In genomic region chr10:99246797-99247508, GRCm38 (mm10) we compare ENCODE assay signal across 16 mouse cellular contexts. TPM values are rescaled to one million over a fixed set of nuclear protein-coding genes. Genes with fewer than 3 reads are reported as not detected.
DNase-seq lines count a peak whose midpoint lies in the region; ATAC-seq and TF ChIP-seq lines count a peak whose summit lies in the region.
"Had no signal": no experiment of that assay in that cellular context is flagged by ENCODE, and none has a peak within 500 bp of the region (broad histone marks: within the 10 kb centered on the region; RNA-seq: fewer than 3 reads in every experiment).

No protein-coding gene starts in this region.

- no peaks in the 10 kb centered on the region for H3K36me3 ChIP-seq in hindbrain, embryonic 10.5 days
- H3K36me3 ChIP-seq in hindbrain, embryonic 11.5 days (ENCODE audit: control insufficient read depth, insufficient read depth, low read length), result no peaks in the 10 kb centered on the region
- H3K36me3 ChIP-seq in CH12.LX (replicated peaks in 1 of 2; ENCODE audit: control insufficient read depth in 1 of 2, insufficient read depth in 1 of 2, low read length in 1 of 2), result no peaks in the 10 kb centered on the region
- H3K36me3 ChIP-seq: heart, embryonic 15.5 days had no signal

- no peak for DNase-seq in hindbrain, embryonic 10.5 days (ENCODE audit: low spot score)
- DNase-seq in hindbrain, embryonic 11.5 days (ENCODE audit: low spot score), result no peak
- no peak for DNase-seq in CH12.LX (ENCODE audit: extremely low read depth)
- DNase-seq in lung, postnatal 25 days (ENCODE audit: low spot score), result no peak
- no peak for DNase-seq in urinary bladder, postnatal 25 days (ENCODE audit: low spot score)
- DNase-seq: adrenal gland, postnatal 10 days; B cell, adult 2 months; cerebellum, adult 8-10 months; embryo, embryonic 11 days; kidney, postnatal 10 days; liver, postnatal 0 days; lung, postnatal 4 days had no signal

- H3K79me2 ChIP-seq in CH12.LX (replicated peaks; ENCODE audit: control insufficient read depth, extremely low read depth, insufficient read depth, poor library complexity, severe bottlenecking), result no peaks in the 10 kb centered on the region

- dilution Hi-C loops in CH12.LX (cut with MboI; ENCODE audit: extremely low pct_ligation_motif_present, extremely low pct_unique_long_range_greater_than_20kb, low sequenced_read_pairs), result no loop called here

- TF ChIP-seq RAD21 in CH12.LX (IDR thresholded peaks at IDR 0.05; ENCODE audit: low read depth, low read length), result no peak

- TF ChIP-seq POLR2A in CH12.LX (IDR thresholded peaks at IDR 0.05; ENCODE audit: low read depth, low read length), result no peak

- 0 out of 2 replicates have a peak overlapping the region, but pooled peaks have one; percentile 12 for H3K27ac ChIP-seq in hindbrain, embryonic 10.5 days
- H3K27ac ChIP-seq in hindbrain, embryonic 11.5 days (ENCODE audit: low read depth, low read length), result no peak overlapping the region
- H3K27ac ChIP-seq in CH12.LX (ENCODE audit: insufficient read depth, low read depth), result no peak overlapping the region
- H3K27ac ChIP-seq: heart, embryonic 15.5 days had no signal

- H3K4me3 ChIP-seq in hindbrain, embryonic 10.5 days, result no peak overlapping the region
- no peak overlapping the region for H3K4me3 ChIP-seq in hindbrain, embryonic 11.5 days (ENCODE audit: low read depth, low read length)
- no peak overlapping the region for H3K4me3 ChIP-seq in CH12.LX (replicated peaks in 1 of 3; ENCODE audit: low read depth in 2 of 3, low read length in 2 of 3, poor library complexity in 1 of 3)
- H3K4me3 ChIP-seq: heart, embryonic 15.5 days had no signal

- H3K4me2 ChIP-seq in hindbrain, embryonic 11.5 days (replicated peaks; ENCODE audit: low read depth, low read length), result no peak overlapping the region
- H3K4me2 ChIP-seq in CH12.LX (ENCODE audit: insufficient read depth, low read depth, poor library complexity, severe bottlenecking), result no peak overlapping the region
- H3K4me2 ChIP-seq: heart, embryonic 15.5 days had no signal

- no peak for TF ChIP-seq EP300 in CH12.LX (IDR thresholded peaks at IDR 0.05; ENCODE audit: low read length)

- ATAC-seq in hindbrain, embryonic 11.5 days (ENCODE audit: low FRiP score), result no peak
- ATAC-seq in hematopoietic stem cell, adult 5-6 weeks (replicated peaks in 1 of 2; ENCODE audit: insufficient read depth in 1 of 2, low FRiP score in 2 of 2, low TSS enrichment in 1 of 2, low read depth in 1 of 2, poor library complexity in 2 of 2, severe bottlenecking in 2 of 2), result peak; percentile 57 to 61; a peak in 3 of 4 replicates
- peak; percentile 30; the same call in 1 of the 2 replicates for ATAC-seq in megakaryocyte-erythroid progenitor cell, adult 5-6 weeks (replicated peaks; ENCODE audit: low FRiP score, low TSS enrichment, poor library complexity, severe bottlenecking)
- ATAC-seq in inflammation-experienced regulatory T-cells, adult 6 months, result no peak
- ATAC-seq: liver, postnatal 0 days had no signal

- in situ Hi-C loops in CH12.LX (cut with MboI; ENCODE audit: low pct_ligation_motif_present, low pct_unique_long_range_greater_than_20kb, low sequenced_read_pairs), result no loop called here

- TF ChIP-seq CTCF in CH12.LX (conservative IDR thresholded peaks at IDR 0.05 in 1 of 2, IDR thresholded peaks at IDR 0.05 in 1 of 2; ENCODE audit: low read depth in 2 of 2, low read length in 2 of 2), result no peak

- 87% methylated on average over 20 of the region's 20 CpGs for WGBS in hindbrain, embryonic 10.5 days
- 82% methylated on average over 20 of the region's 20 CpGs for WGBS in hindbrain, embryonic 11.5 days

- H3K27me3 ChIP-seq in hindbrain, embryonic 10.5 days (ENCODE audit: insufficient read depth, poor library complexity, severe bottlenecking), result no peaks in the 10 kb centered on the region; the same call in 1 of the 2 replicates
- no peaks in the 10 kb centered on the region for H3K27me3 ChIP-seq in hindbrain, embryonic 11.5 days (ENCODE audit: control insufficient read depth, insufficient read depth, low read length)
- H3K27me3 ChIP-seq in CH12.LX (replicated peaks), result no peaks in the 10 kb centered on the region
- H3K27me3 ChIP-seq: heart, embryonic 15.5 days had no signal

- H3K9me3 ChIP-seq in hindbrain, embryonic 10.5 days, result no peaks in the 10 kb centered on the region
- no peaks in the 10 kb centered on the region for H3K9me3 ChIP-seq in hindbrain, embryonic 11.5 days (ENCODE audit: control insufficient read depth, low read length)
- no peaks in the 10 kb centered on the region for H3K9me3 ChIP-seq in CH12.LX (replicated peaks; ENCODE audit: low read length)
- H3K9me3 ChIP-seq: heart, embryonic 15.5 days had no signal

- peaks cover 6% of the 10 kb centered on the region for H3K4me1 ChIP-seq in hindbrain, embryonic 10.5 days (replicated peaks)
- no peaks in the 10 kb centered on the region for H3K4me1 ChIP-seq in hindbrain, embryonic 11.5 days (replicated peaks; ENCODE audit: control insufficient read depth, insufficient read depth, low read length)
- H3K4me1 ChIP-seq in CH12.LX (ENCODE audit: control insufficient read depth in 1 of 2, insufficient read depth in 2 of 2), result peaks cover 0 to 8% of the 10 kb centered on the region in 2 experiments; a peak in 2 of 4 replicates

- no peak overlapping the region for H3K9ac ChIP-seq in hindbrain, embryonic 11.5 days (ENCODE audit: low read depth, low read length)
- no peak overlapping the region for H3K9ac ChIP-seq in CH12.LX (ENCODE audit: insufficient read depth, low read depth)
- H3K9ac ChIP-seq: heart, embryonic 15.5 days; liver, postnatal 0 days had no signal

TF ChIP-seq in CH12.LX, 34 proteins besides CTCF, POLR2A, EP300 and RAD21:
- TF ChIP-seq BHLHE40 (IDR thresholded peaks at IDR 0.05; ENCODE audit: low read depth, low read length), result 0 out of 2 replicates have a peak, but pooled peaks have one; percentile 16
- TF ChIP-seq RCOR1 (conservative IDR thresholded peaks at IDR 0.05; ENCODE audit: low read depth, low read length), result no peak

RNA-seq across cellular contexts. Expression of gene Dusp6, which starts 16.1 kb away (rescaled TPM):
- polyA plus RNA-seq in hindbrain, embryonic 10.5 days (2016; fragmentation: Nextera tagmentation; extraction: Ambion mirVana), result 38.2 and 63.0 TPM in 2 replicates
- polyA plus RNA-seq in hindbrain, embryonic 11.5 days (2014; fragmentation: Nextera tagmentation; extraction: Ambion mirVana), result 41.3 and 48.3 TPM in 2 replicates
- 6.2 and 7.6 TPM in 2 replicates for total RNA-seq in CH12.LX (2012; rRNA removed)
- 11.6 and 13.5 TPM in 2 replicates for total RNA-seq in CH12.LX (2014; rRNA removed)
- 4.1 and 6.1 TPM in 2 replicates for polyA plus RNA-seq in CH12.LX (2012; ENCODE audit: insufficient read length, low read depth)
- 82.0 and 84.7 TPM in 2 replicates for total RNA-seq in hematopoietic stem cell, adult 5-6 weeks (2017)
- total RNA-seq in megakaryocyte-erythroid progenitor cell, adult 5-6 weeks (2014; fragmentation: Nextera tagmentation), result 5.4 and 14.8 TPM in 2 replicates
- total RNA-seq in megakaryocyte-erythroid progenitor cell, adult 5-6 weeks (2017), result 20.6 and 20.9 TPM in 2 replicates
- polyA plus RNA-seq in inflammation-experienced regulatory T-cells, adult 6 months (2017; shearing (Covaris generic)), result 10 to 100 TPM; 32.8 to 52.8 (median 41.2) TPM

Comparison
In these comparisons a context has a peak if more than half of its experiments do, and no peak if none do; other contexts are left out.
1. ATAC-seq: peak in hematopoietic stem cell, adult 5-6 weeks (2 of 2) and megakaryocyte-erythroid progenitor cell, adult 5-6 weeks (single experiment); none in hindbrain, embryonic 11.5 days (single experiment) and inflammation-experienced regulatory T-cells, adult 6 months (single experiment).